Mouse (Mus musculus): ENCODE measurements at regions not wholly inside any gene's neighbourhood (a gene's known extent, or its start where the extent isn't known, plus 50 kb on each side); places are given as distances from the start of the nearest gene placed in this dataset.

- no peak for DNase-seq
These were observed 85.2 kb upstream of the Cplx2 start for GRCm38 (mm10) chr13:54285968-54286367.

DNA sequence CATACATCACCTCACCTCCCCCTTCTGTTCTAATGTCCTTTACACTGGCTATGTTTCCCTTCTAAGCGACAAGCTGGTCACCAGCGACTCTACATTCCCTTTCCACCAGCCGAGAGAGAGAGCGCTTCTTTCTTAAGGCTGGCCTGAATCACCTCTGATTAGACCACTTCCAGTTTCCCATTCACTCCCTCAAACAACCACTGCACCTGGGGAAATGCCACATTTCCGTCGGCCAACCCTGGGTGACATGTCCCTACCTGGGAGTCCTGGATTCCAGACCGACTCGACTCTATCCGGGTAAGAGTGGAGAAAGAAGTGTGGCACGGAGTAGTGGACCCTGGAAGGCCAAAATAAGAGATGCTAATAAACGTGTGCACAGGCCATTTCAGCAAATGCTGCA is 84.5 kb upstream of the Cplx2 start:
- DNase-seq = no peak

DNA sequence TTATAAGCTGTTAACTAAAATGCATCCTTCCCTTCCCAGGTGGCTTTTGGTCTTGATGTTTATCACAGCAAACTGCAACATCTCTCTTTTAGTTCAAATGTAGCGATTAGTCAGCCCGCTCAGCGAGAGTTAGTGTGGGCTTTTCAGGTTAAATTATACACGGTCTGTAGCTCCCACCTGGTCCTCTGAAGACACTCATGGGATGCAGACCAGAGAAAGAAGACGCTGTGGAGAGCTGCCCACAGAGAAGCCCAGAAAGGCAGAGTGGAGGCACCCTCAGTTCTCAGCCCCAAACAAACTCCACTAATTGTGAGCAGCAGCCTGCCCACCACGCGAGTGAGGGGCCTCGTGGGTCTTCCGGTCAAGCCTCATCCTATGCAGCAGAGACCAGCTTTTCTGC is 81.1 kb upstream of the Cplx2 start:
- no peak for DNase-seq

- no peak for DNase-seq
These were observed 78.8 kb upstream of the Cplx2 start for GRCm38 (mm10) chr13:54292394-54292793.

GRCm38 (mm10) chr13:54293006-54293405 is 78.1 kb upstream of the Cplx2 start:
- DNase-seq = no peak

- DNase-seq = no peak
These were observed 75.5 kb upstream of the Cplx2 start for GRCm38 (mm10) chr13:54295475-54296259.

- DNase-seq = no peak
These were observed 74.9 kb upstream of the Cplx2 start for GRCm38 (mm10) chr13:54296260-54296555.

GRCm38 (mm10) chr13:54298851-54299250 is 72.3 kb upstream of the Cplx2 start:
- no peak for DNase-seq

- DNase-seq = no peak
These were observed 71.9 kb upstream of the Cplx2 start for GRCm38 (mm10) chr13:54299295-54299694.

DNA sequence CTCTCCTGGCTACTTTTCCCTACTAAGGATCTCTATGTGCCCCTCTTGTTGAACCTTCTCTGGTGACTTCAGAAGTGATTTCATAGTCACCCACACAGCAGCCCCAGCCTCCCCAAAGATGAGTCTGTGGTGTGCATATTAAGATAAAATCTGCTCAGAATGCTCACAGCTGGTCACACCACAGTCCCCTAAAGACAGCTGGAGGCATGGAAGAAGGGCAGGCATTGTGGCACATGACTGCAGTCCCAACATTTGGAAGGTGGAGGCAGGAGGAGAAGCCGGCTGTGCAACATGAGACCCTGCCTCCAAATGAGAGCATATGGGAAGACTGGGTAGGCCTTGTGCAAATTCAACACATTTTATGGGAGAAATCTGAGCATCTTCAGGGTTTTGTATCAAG is 70.0 kb upstream of the Cplx2 start:
- DNase-seq = no peak

DNA sequence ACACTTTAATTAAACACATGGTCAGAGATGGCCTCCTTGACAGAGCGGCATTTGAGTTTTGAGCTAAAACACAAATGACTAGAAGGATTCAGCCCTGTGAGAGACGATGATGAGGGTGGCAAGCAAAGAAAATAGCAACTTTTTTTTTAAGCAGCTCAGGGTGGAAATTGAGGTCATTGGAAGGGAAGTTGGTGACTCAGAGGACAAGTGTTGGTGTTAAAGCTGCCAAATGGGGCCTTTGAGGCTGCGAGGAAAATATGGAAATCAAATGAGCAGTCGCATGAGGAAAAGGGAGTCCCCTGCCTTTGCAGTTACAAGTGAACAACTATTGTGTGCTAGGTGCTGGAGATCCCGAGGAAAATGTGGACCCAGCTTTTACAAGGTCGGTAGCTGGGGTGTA is 69.5 kb upstream of the Cplx2 start:
- DNase-seq = no peak

DNA sequence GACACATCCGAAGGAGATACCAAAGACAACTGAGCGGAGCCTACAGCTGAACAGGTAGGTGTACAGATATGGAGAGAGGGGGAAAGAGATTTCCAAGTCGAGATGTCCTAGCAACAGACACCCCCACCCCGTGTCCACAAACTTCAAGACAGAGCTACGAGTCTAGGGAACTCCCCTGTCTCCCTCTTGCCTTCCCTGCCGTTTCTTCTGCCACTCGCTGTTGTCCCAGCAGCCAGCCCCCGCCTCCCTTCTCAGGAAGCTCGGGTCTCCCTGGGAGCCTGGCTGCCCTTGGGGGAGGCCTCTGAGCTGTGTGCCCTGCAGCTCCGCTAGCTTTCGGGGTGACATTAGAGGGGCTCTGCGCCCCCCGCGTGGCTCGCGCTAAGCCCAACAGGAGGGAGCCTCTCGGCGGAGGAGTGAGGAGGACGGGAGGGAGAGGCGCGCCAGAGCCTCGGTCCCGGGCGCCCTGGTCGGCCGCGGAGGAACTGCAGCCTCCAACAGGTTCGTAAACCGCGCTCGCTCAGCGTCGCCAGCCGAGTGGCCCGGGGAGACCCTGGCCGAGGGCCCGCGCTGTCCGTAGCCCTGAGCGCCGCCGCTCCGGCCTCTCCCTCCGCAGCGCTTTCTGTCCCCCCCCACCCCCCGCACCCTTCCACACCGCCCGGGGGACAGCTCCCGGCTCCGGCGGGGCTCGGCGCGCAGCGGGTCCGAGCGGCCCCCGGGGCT is 68.6 kb upstream of the Cplx2 start:
- DNase-seq = peak; percentile 16

DNA sequence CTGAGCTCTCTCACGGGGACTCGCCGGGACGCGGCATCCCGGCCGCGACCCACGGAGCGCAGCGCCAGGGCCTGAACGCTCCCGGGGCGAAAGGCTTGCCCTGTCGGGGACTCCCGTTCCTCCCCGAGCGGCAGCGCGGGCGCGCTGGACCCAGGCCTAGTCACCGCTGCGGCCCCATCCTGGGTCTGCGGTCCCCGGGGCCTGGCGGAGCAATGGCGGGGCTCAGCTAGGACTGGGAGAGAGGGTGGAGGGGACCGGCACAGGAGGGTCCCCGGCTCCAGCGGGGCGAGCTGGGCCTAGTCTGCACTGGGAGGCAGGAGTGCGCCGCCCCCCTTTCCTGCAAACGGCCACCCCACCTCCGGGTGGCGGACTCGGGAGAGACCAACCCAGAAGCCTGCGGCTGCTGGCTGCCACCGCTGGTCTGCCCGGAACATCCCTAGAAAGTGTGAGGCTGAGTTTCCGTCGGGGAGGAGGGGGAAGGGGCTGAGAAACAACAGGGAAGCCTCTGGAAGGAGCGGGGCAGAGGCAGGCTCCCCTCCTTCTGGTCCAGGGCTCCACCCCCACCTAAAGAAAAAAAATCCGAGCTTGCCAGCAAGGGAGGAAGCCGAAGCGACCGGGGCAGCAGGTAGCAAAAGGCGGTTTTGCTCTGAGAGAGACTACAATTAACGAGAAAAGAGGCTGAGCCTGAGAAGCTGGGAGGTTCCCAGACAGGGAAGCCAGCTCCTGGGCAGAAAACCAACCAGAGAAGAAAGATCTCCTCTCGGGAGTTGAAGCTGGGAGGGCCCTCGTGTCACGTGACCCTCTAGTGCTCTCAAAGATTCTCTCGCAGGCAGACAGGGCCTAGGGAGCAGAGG is 67.9 kb upstream of the Cplx2 start:
- DNase-seq = peak; percentile 40

DNA sequence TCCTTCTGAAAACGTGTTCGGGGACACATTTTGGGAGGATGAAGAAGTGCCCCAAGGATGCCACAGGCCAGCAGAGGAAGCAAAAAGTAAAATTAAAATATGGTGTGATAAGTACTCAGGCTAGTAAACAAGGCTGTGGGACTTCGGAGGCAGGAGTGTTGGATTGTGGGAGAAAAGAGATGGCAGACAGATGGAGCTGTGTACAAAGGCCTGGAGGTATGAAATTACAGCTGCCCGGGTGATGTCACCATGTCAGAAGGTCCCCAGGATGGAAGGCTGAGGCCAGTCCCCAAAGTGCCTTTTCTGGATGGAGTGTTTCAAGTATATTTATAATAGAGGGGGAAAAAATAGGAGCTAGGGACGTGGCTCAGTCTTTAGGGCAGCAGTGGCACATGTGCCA is 66.9 kb upstream of the Cplx2 start:
- no peak for DNase-seq

DNA sequence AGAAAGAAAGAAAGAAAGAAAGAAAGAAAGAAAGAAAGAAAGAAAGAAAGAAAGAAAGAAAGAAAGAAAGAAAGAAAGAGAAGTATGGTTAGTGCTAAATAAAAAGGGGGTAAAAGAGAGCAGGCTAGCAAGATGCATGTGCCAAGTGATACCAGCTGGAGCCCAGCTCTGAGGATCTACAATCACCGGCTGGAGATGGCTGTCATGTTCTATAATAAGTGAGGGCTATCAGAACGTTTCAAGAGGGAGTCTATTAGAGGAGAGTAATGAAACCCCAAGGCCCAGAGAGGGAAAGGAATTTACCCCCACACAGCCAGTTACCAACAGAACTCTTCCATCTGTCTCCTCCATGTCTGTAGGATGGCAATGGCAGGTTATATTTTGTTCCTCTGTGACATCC is 62.6 kb upstream of the Cplx2 start:
- DNase-seq = no peak

GRCm38 (mm10) chr13:54309354-54309753 is 61.8 kb upstream of the Cplx2 start:
- no peak for DNase-seq

DNA sequence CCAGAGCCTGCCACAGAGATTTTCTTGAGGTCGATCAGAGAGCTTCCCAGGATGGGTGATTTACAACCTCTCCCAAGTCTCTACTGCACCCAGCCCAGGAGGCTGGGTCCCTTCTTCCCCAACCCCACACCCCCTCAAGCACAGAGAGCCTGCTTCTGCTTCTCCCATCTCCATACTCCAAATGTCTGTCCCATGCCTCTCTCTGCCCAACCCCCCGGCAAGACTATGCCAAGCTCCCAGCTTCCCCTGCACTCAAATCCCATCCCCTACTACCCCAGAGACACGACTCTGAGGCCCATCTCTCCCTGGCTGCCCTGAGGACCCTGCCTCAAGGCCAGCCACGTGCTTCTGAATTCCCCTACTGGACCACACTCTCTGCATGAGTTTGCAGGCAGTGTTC is 61.0 kb upstream of the Cplx2 start:
- no peak for DNase-seq

DNA sequence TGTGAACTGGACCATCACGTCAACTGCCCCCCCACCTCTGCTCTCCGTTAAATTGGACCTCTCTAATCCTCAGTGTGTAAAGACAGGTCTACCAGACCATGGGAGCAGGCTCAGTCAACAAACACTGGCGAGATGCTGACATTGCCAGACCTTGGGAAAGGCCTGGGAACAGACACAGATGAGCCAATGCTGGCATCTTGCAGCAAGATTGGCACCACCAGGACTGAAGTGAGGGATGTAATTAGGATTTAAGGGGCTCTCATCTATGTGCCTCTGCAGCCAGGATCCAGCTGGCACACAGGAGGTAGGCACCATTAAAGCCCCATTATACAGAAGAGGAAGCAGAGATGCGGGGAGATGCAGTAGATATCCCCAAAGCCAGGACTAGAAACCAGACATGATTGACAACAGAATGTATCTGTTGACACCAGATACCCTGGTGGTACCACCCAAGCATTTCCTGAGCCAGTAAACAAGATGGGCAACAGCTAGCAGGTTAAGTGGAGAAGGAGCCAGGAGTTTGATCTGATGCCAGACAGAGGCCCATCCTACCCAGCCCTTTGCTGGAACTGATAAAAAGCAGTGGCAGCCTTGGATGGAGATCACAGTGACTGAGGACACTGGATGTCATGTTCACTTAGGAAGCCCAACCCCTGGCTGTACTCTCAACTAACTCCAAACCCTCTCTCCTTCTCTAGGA is 59.7 kb upstream of the Cplx2 start:
- DNase-seq = no peak

GRCm38 (mm10) chr13:54312405-54313185 is 58.6 kb upstream of the Cplx2 start:
- DNase-seq = no peak

DNA sequence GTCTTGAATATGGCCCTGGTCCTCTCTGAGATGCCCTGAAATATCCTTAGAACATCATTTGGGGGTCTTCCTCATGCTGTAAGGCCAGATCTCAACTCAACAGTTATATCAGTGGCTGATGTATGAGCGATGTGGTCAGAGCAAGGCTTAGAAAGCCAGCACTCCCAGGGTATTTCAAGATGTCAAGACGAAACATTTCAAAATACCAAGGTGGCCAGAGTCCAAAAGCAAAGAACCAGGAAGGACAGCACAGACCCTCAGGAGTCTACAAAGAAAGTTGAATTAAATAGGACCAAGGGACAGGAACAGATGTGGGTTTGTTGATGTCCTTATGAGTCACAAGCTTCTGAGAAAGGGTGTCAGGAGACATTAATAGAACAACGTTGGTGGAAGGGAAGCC is 55.8 kb upstream of the Cplx2 start:
- no peak for DNase-seq

DNA sequence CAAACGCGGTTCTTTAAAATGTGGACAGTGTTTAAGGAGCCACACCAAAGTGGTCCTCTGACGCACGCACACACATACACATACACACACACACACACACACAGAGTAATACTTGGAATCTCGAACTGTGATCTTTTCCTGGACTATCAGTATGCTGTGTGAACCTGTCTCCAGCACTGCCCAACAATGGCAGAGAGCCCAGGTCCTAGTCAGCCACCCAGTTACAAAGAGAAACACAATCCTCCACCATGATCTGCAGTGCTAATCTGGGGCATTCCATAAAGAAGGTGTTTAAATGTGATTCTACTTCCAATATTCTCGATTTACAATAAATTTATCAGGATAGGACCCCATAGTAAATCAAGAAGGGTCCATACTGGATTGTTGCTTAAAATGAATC is 54.2 kb upstream of the Cplx2 start:
- no peak for DNase-seq

GRCm38 (mm10) chr13:54318161-54318560 is 53.0 kb upstream of the Cplx2 start:
- DNase-seq = no peak
